16 mouse cellular contexts compared by ENCODE assay signal in genomic region chr4:115546141-115546828, GRCm38 (mm10). TPM values are rescaled to one million over a fixed set of nuclear protein-coding genes. Genes with fewer than 3 reads are reported as not detected.
A peak's percentile ranks its signal among the peaks of the same experiment; 100 is the strongest.
DNase-seq lines count a peak whose midpoint lies in the region; ATAC-seq and TF ChIP-seq lines count a peak whose summit lies in the region.
"Had no signal": no experiment of that assay in that cellular context is flagged by ENCODE, and none has a peak within 500 bp of the region (broad histone marks: within the 10 kb centered on the region; RNA-seq: fewer than 3 reads in every experiment).

No protein-coding gene starts in this region.

- H3K4me2 ChIP-seq in liver, embryonic 12.5 days = no peak overlapping the region
- no peak overlapping the region for H3K4me2 ChIP-seq in heart, embryonic 16.5 days (ENCODE audit: low read depth, low read length)
- H3K4me2 ChIP-seq in liver, embryonic 15.5 days = no peak overlapping the region
- H3K4me2 ChIP-seq in midbrain, embryonic 15.5 days = no peak overlapping the region
- H3K4me2 ChIP-seq: embryonic facial prominence, embryonic 12.5 days; forebrain, embryonic 13.5 days; hindbrain, embryonic 15.5 days had no signal

- no peaks in the 10 kb centered on the region for H3K9me3 ChIP-seq in liver, embryonic 12.5 days (replicated peaks)
- no peaks in the 10 kb centered on the region for H3K9me3 ChIP-seq in heart, embryonic 16.5 days (replicated peaks; ENCODE audit: control insufficient read depth, low read length)
- no peaks in the 10 kb centered on the region for H3K9me3 ChIP-seq in liver, embryonic 15.5 days (replicated peaks)
- no peaks in the 10 kb centered on the region for H3K9me3 ChIP-seq in midbrain, embryonic 15.5 days
- H3K9me3 ChIP-seq: embryonic facial prominence, embryonic 12.5 days; forebrain, embryonic 13.5 days; hindbrain, embryonic 15.5 days had no signal

- WGBS in liver, adult 2 months = 69% methylated on average over 2 of the region's 2 CpGs
- 29% methylated on average over 2 of the region's 2 CpGs for WGBS in liver, embryonic 12.5 days (ENCODE audit: insufficient replicate concordance)
- WGBS in heart, embryonic 16.5 days = 34% methylated on average over 2 of the region's 2 CpGs
- 27% methylated on average over 2 of the region's 2 CpGs for WGBS in liver, embryonic 15.5 days (ENCODE audit: insufficient replicate concordance)
- 82% methylated on average over 2 of the region's 2 CpGs for WGBS in midbrain, embryonic 15.5 days

- no peaks in the 10 kb centered on the region for H3K27me3 ChIP-seq in liver, adult 2 months (ENCODE audit: control insufficient read depth, insufficient read depth, low read length)
- no peaks in the 10 kb centered on the region for H3K27me3 ChIP-seq in liver, embryonic 12.5 days (replicated peaks)
- no peaks in the 10 kb centered on the region for H3K27me3 ChIP-seq in heart, embryonic 16.5 days (ENCODE audit: control insufficient read depth, insufficient read depth, low read length)
- no peaks in the 10 kb centered on the region for H3K27me3 ChIP-seq in liver, embryonic 15.5 days
- no peaks in the 10 kb centered on the region for H3K27me3 ChIP-seq in midbrain, embryonic 15.5 days (replicated peaks)
- H3K27me3 ChIP-seq: embryonic facial prominence, embryonic 12.5 days; forebrain, embryonic 13.5 days; hindbrain, embryonic 15.5 days; megakaryocyte, embryonic 14.5 days had no signal

- H3K4me3 ChIP-seq in liver, adult 2 months (ENCODE audit: insufficient read depth, low read depth, low read length) = no peak overlapping the region
- no peak overlapping the region for H3K4me3 ChIP-seq in liver, embryonic 12.5 days
- no peak overlapping the region for H3K4me3 ChIP-seq in heart, embryonic 16.5 days (ENCODE audit: low read length)
- no peak overlapping the region for H3K4me3 ChIP-seq in liver, embryonic 15.5 days (replicated peaks)
- H3K4me3 ChIP-seq in midbrain, embryonic 15.5 days = no peak overlapping the region
- H3K4me3 ChIP-seq: embryonic facial prominence, embryonic 12.5 days; forebrain, embryonic 13.5 days; hindbrain, embryonic 15.5 days; layer of hippocampus, adult 2 months; megakaryocyte, embryonic 14.5 days had no signal

- DNase-seq in liver, adult 2 months (ENCODE audit: extremely low read depth, low read depth, low spot score) = no peak
- DNase-seq in B cell, adult 2 months = no peak
- no peak for DNase-seq in urinary bladder, postnatal 36 days (ENCODE audit: low spot score in 2 of 2)
- DNase-seq: cerebellum, adult 9-11 months; gastrocnemius, postnatal 14 days had no signal

- TF ChIP-seq CTCF in liver, adult 2 months (IDR thresholded peaks at IDR 0.05; ENCODE audit: low read depth, low read length) = no peak

- H3K9ac ChIP-seq in liver, adult 2 months (ENCODE audit: low read depth, low read length) = no peak overlapping the region
- no peak overlapping the region for H3K9ac ChIP-seq in liver, embryonic 12.5 days
- H3K9ac ChIP-seq in heart, embryonic 16.5 days (ENCODE audit: low read length) = no peak overlapping the region
- no peak overlapping the region for H3K9ac ChIP-seq in liver, embryonic 15.5 days
- no peak overlapping the region for H3K9ac ChIP-seq in midbrain, embryonic 15.5 days
- H3K9ac ChIP-seq: embryonic facial prominence, embryonic 12.5 days; forebrain, embryonic 13.5 days; hindbrain, embryonic 15.5 days had no signal

- H3K27ac ChIP-seq in liver, adult 2 months (replicated peaks; ENCODE audit: insufficient read depth, low read depth, low read length) = peak overlapping the region; percentile 42
- H3K27ac ChIP-seq in liver, embryonic 12.5 days = no peak overlapping the region
- peak overlapping the region; percentile 4; the same call in 1 of the 2 replicates for H3K27ac ChIP-seq in heart, embryonic 16.5 days (ENCODE audit: low read length)
- H3K27ac ChIP-seq in liver, embryonic 15.5 days (replicated peaks) = no peak overlapping the region
- H3K27ac ChIP-seq in midbrain, embryonic 15.5 days = no peak overlapping the region
- H3K27ac ChIP-seq: embryonic facial prominence, embryonic 12.5 days; forebrain, embryonic 13.5 days; hindbrain, embryonic 15.5 days; layer of hippocampus, adult 2 months had no signal

- H3K79me2 ChIP-seq in liver, adult 2 months (ENCODE audit: control insufficient read depth, insufficient read depth, low read length) = no peaks in the 10 kb centered on the region

- no peaks in the 10 kb centered on the region for H3K4me1 ChIP-seq in liver, adult 2 months (ENCODE audit: control insufficient read depth, insufficient read depth, low read length)
- no peaks in the 10 kb centered on the region for H3K4me1 ChIP-seq in liver, embryonic 12.5 days
- no peaks in the 10 kb centered on the region for H3K4me1 ChIP-seq in heart, embryonic 16.5 days (ENCODE audit: control insufficient read depth, insufficient read depth, low read length)
- no peaks in the 10 kb centered on the region for H3K4me1 ChIP-seq in liver, embryonic 15.5 days (replicated peaks)
- no peaks in the 10 kb centered on the region for H3K4me1 ChIP-seq in midbrain, embryonic 15.5 days
- H3K4me1 ChIP-seq: embryonic facial prominence, embryonic 12.5 days; forebrain, embryonic 13.5 days; hindbrain, embryonic 15.5 days; megakaryocyte, embryonic 14.5 days had no signal

- no peak for ATAC-seq in liver, embryonic 12.5 days
- ATAC-seq in heart, embryonic 16.5 days (replicated peaks; ENCODE audit: extremely low read depth, insufficient read depth, low FRiP score) = peak; percentile 70
- peak; percentile 34; the same call in 1 of the 2 replicates for ATAC-seq in liver, embryonic 15.5 days (ENCODE audit: insufficient read depth)
- no peak for ATAC-seq in midbrain, embryonic 15.5 days (replicated peaks)
- ATAC-seq: forebrain, embryonic 13.5 days had no signal

- no peaks in the 10 kb centered on the region for H3K36me3 ChIP-seq in liver, adult 2 months (ENCODE audit: control insufficient read depth, insufficient read depth, low read length)
- no peaks in the 10 kb centered on the region for H3K36me3 ChIP-seq in liver, embryonic 12.5 days
- no peaks in the 10 kb centered on the region for H3K36me3 ChIP-seq in heart, embryonic 16.5 days (ENCODE audit: control insufficient read depth, insufficient read depth)
- H3K36me3 ChIP-seq in liver, embryonic 15.5 days (replicated peaks) = no peaks in the 10 kb centered on the region
- no peaks in the 10 kb centered on the region for H3K36me3 ChIP-seq in midbrain, embryonic 15.5 days (replicated peaks)
- H3K36me3 ChIP-seq: embryonic facial prominence, embryonic 12.5 days; hindbrain, embryonic 15.5 days had no signal

- no peak for TF ChIP-seq POLR2A in liver, adult 2 months (IDR thresholded peaks at IDR 0.05; ENCODE audit: extremely low read depth, insufficient read depth, low read length)

RNA-seq across cellular contexts. Expression of gene Cyp4a31, which starts 17.2 kb away (rescaled TPM):
- total RNA-seq in liver, adult 2 months (2014; rRNA removed) = 8.3 and 19.2 TPM in 2 replicates
- polyA plus RNA-seq in liver, adult 2 months (2012; rRNA removed) = 7.3 and 8.5 TPM in 2 replicates
- not detected in 2 replicates for polyA plus RNA-seq in liver, embryonic 12.5 days (2016; fragmentation: Nextera tagmentation; extraction: Ambion mirVana)
- polyA plus RNA-seq in heart, embryonic 16.5 days (2015; fragmentation: Nextera tagmentation; extraction: Ambion mirVana) = not detected in 2 replicates
- polyA plus RNA-seq in liver, embryonic 15.5 days (2015; fragmentation: Nextera tagmentation; extraction: Ambion mirVana) = 0.32 and 1.1 TPM in 2 replicates
- polyA plus RNA-seq in midbrain, embryonic 15.5 days (2015; fragmentation: Nextera tagmentation; extraction: Ambion mirVana) = not detected in 2 replicates
- total RNA-seq: gastrocnemius, postnatal 14 days; layer of hippocampus, adult 2 months; left cerebral cortex, postnatal 25 days had no signal
- polyA plus RNA-seq: embryonic facial prominence, embryonic 12.5 days; forebrain, embryonic 13.5 days; hindbrain, embryonic 15.5 days; urinary bladder, adult 2 months had no signal

RNA-seq across cellular contexts. Expression of gene Cyp4a10, which starts 28.2 kb away (rescaled TPM):
- 375 and 556 TPM in 2 replicates for total RNA-seq in liver, adult 2 months (2014; rRNA removed)
- 427 and 619 TPM in 2 replicates for polyA plus RNA-seq in liver, adult 2 months (2012; rRNA removed)
- polyA plus RNA-seq in liver, embryonic 12.5 days (2016; fragmentation: Nextera tagmentation; extraction: Ambion mirVana) = not detected in 2 replicates
- polyA plus RNA-seq in heart, embryonic 16.5 days (2015; fragmentation: Nextera tagmentation; extraction: Ambion mirVana) = not detected in 2 replicates
- not detected in 2 replicates for polyA plus RNA-seq in liver, embryonic 15.5 days (2015; fragmentation: Nextera tagmentation; extraction: Ambion mirVana)
- polyA plus RNA-seq in midbrain, embryonic 15.5 days (2015; fragmentation: Nextera tagmentation; extraction: Ambion mirVana) = not detected in 2 replicates
- total RNA-seq: gastrocnemius, postnatal 14 days; layer of hippocampus, adult 2 months; left cerebral cortex, postnatal 25 days had no signal
- polyA plus RNA-seq: embryonic facial prominence, embryonic 12.5 days; forebrain, embryonic 13.5 days; hindbrain, embryonic 15.5 days; urinary bladder, adult 2 months had no signal

RNA-seq across cellular contexts. Expression of gene Cyp4a14, which starts 50.3 kb away (rescaled TPM):
- total RNA-seq in liver, adult 2 months (2014; rRNA removed) = 420 and 442 TPM in 2 replicates
- 291 and 455 TPM in 2 replicates for polyA plus RNA-seq in liver, adult 2 months (2012; rRNA removed)
- polyA plus RNA-seq in liver, embryonic 12.5 days (2016; fragmentation: Nextera tagmentation; extraction: Ambion mirVana) = not detected in 2 replicates
- polyA plus RNA-seq in heart, embryonic 16.5 days (2015; fragmentation: Nextera tagmentation; extraction: Ambion mirVana) = not detected in 2 replicates
- polyA plus RNA-seq in liver, embryonic 15.5 days (2015; fragmentation: Nextera tagmentation; extraction: Ambion mirVana) = not detected in 2 replicates
- not detected in 2 replicates for polyA plus RNA-seq in midbrain, embryonic 15.5 days (2015; fragmentation: Nextera tagmentation; extraction: Ambion mirVana)
- total RNA-seq: gastrocnemius, postnatal 14 days; layer of hippocampus, adult 2 months; left cerebral cortex, postnatal 25 days had no signal
- polyA plus RNA-seq: embryonic facial prominence, embryonic 12.5 days; forebrain, embryonic 13.5 days; hindbrain, embryonic 15.5 days; urinary bladder, adult 2 months had no signal

RNA-seq across cellular contexts. Expression of gene Cyp4a32, which starts 54.5 kb away (rescaled TPM):
- total RNA-seq in liver, adult 2 months (2014; rRNA removed) = 19.5 and 23.2 TPM in 2 replicates
- 8.4 and 12.2 TPM in 2 replicates for polyA plus RNA-seq in liver, adult 2 months (2012; rRNA removed)
- not detected in 2 replicates for polyA plus RNA-seq in liver, embryonic 12.5 days (2016; fragmentation: Nextera tagmentation; extraction: Ambion mirVana)
- polyA plus RNA-seq in heart, embryonic 16.5 days (2015; fragmentation: Nextera tagmentation; extraction: Ambion mirVana) = not detected in 2 replicates
- not detected in 2 replicates for polyA plus RNA-seq in liver, embryonic 15.5 days (2015; fragmentation: Nextera tagmentation; extraction: Ambion mirVana)
- polyA plus RNA-seq in midbrain, embryonic 15.5 days (2015; fragmentation: Nextera tagmentation; extraction: Ambion mirVana) = not detected in 2 replicates
- total RNA-seq: gastrocnemius, postnatal 14 days; layer of hippocampus, adult 2 months; left cerebral cortex, postnatal 25 days had no signal
- polyA plus RNA-seq: embryonic facial prominence, embryonic 12.5 days; forebrain, embryonic 13.5 days; hindbrain, embryonic 15.5 days; urinary bladder, adult 2 months had no signal

Comparison
In these comparisons a context has a peak if more than half of its experiments do, and no peak if none do; other contexts are left out.
1. H3K27ac ChIP-seq: peak in liver, adult 2 months (single experiment) and heart, embryonic 16.5 days (single experiment); none in liver, embryonic 12.5 days (single experiment), liver, embryonic 15.5 days (single experiment) and midbrain, embryonic 15.5 days (single experiment).
2. ATAC-seq: peak in heart, embryonic 16.5 days (single experiment) and liver, embryonic 15.5 days (single experiment); none in liver, embryonic 12.5 days (single experiment) and midbrain, embryonic 15.5 days (single experiment).
3. RNA of gene Cyp4a10, which starts 28.2 kb away (polyA plus RNA-seq): 427 to 619 TPM in liver, adult 2 months; not detected in liver, embryonic 15.5 days, not detected in liver, embryonic 12.5 days, not detected in heart, embryonic 16.5 days and not detected in midbrain, embryonic 15.5 days; every median in the first group is over 100 times any median in the second.
4. RNA of gene Cyp4a14, which starts 50.3 kb away (polyA plus RNA-seq): 291 to 455 TPM in liver, adult 2 months; not detected in liver, embryonic 12.5 days, not detected in heart, embryonic 16.5 days, not detected in liver, embryonic 15.5 days and not detected in midbrain, embryonic 15.5 days; every median in the first group is over 100 times any median in the second.